Mouse (Mus musculus): ENCODE results near the gene Ppara. TPM values are rescaled to one million over a fixed set of nuclear protein-coding genes. Genes with fewer than 3 reads are reported as not detected.
A peak's percentile ranks its signal among the peaks of the same experiment; 100 is the strongest.

Ppara gene
- total RNA-seq, 2 experiments from 2014 or later: 30.9 to 107 TPM

DNA sequence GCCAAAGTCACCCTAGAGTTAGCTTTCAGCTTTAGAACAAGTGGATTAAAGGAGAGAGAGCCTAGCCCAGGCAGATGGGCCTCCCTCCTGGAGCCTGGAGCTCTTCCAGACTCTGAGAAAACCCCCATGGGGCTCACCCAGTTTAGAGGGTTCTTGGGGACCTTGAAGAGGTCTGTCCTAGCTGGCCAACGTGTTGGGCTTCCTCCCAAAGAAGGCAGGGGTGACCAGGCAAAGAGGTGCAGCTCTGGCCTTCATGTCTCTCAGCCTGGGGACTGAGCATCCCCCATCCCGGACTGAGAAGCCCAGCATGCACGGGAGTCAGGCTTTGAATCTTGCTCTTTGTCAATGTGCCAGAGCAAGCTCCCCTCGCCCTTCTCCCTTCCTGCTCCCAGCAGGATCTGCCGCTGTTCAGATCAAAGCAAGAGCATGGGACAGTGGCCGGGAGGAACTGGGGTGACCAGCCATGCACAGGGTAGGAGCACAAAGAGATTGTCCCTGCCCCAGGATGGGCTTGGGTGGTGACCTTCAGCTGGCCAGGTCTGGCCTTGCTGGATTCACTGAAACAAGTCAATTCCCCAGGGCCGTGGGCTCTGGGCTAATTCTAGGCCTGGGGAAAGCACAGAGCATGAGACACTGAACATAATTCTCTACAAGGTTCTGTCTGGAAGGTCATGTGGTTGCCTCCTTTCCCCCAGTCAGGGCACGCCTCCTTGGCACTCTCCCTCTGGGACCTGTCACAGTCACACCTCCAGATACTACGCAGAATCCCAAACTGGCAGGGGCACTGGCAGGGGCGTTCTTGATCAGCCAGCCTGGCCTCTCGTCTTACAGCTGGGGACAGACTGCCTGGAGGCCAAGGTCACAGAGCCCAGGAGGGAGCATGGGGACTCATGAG, 10.3 kb upstream of the Ppara start:
- peak in 1 of 2 experiments; percentile 53 for DNase-seq (ENCODE audit: low spot score in 2 of 2)

DNA sequence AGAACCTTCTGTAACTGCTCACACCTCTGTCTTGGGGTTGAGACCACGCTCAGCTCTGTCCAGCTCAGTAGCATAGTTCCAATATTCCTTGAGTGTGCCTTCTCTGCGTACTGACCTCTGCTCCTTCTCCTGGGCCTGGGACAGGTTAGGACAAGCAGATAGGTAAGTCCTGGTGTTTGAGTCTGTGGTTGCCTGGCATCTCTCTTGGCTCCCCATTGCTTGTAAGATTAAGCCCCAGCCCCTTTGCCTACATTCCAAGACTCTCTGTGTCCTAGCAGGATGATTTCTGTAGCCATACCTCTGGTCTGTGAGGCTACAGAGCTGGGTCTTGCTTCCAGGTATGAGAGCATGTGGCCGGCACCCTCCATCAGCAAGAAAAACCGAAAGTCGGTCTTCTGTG, 6.6 kb upstream of the Ppara start:
- DNase-seq (ENCODE audit: low spot score in 2 of 2): no peak

DNA sequence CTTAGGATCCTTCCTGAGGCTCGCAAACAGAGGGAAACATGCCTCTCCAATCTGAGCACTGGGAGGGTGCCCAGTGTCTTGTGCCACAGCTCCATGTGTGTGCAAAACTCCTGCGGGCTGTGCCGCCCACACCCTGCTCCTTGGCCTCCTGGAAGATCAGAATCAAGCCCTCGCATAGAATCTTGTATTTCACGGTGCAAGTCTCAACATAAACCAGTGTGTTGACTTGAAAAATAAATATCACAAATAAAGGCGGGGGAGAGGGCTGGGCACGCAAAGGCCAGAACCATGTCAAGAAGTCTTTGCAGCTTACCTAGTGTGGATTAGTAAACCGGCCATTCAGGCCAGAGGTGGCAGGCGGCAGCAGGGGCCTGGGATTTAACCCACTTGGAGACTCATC, 5.5 kb upstream of the Ppara start:
- no peak for DNase-seq (ENCODE audit: low spot score in 2 of 2)

DNA sequence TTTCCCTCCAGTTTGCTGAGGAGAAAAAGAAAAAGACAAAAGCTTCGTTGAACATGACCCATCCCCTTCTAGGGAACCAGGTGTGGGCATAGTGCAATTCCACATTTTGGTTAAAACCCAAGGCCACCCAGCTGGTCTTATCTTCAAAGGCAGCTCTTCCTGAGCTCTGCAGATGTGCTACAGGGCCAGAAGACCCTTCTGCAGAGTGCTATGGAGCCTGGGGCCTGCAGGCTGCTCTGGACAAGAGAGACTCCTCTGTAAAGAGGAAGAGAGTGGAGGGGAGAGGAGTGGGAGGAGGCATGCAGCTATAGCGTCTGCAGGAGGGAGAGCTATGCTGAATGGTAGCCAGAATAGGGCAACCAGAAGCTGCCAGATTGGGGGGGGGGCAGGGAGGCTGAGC, 4.8 kb upstream of the Ppara start:
- no peak for DNase-seq (ENCODE audit: low spot score in 2 of 2)

DNA sequence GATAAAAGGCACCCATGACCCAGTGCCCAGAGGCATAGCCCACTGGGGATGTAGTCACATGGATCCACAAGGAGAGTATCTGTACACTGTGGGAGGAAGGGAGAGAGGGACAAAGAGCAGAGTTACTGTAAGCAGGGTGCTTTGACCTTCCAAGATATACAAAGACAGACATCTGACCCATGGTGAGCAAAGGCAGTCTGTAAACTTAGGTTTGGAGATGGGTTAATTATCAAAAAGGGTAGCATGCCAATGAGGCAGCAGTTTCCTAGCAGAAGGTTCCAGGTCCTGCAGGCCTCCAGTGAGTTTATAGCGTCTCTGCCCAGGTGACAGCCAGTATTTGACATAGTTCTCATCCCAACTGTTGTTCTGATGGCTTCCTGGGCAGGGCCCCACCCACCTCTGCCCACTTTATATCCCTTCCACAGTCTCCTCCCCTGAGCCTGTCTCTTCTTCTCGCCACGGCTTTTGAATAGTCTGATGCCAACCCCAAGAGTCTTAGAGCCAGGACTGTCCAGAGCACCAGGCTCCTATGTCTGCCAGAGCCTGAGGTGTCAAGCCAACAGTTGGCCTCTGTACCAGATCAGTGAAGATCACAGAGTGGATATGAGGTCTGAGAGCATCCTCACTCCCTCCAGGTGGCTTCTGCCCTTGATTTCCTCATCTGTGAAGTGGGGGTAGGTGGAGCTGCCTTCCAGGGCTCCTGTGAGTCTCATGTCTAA, 2.7 kb upstream of the Ppara start:
- DNase-seq (ENCODE audit: low spot score in 2 of 2): no peak

DNA sequence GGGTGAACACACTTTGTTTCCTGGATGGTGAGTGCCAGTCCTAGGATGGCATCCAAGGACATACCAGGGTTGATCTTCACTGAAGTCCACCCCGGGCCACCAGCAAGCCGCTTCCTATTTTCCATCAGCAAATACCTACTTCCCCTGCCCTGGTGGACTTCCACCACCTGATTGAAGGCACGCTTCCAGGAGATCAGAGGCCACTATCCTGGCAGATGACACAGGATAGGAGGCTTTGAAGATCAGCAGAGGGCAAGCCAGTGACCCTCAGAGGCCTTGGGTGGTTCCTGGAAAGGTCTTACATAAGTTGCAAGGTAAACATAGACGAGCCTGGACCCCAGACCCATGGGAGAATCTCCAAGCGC, 2.2 kb upstream of the Ppara start:
- no peak for DNase-seq (ENCODE audit: low spot score in 2 of 2)

DNA sequence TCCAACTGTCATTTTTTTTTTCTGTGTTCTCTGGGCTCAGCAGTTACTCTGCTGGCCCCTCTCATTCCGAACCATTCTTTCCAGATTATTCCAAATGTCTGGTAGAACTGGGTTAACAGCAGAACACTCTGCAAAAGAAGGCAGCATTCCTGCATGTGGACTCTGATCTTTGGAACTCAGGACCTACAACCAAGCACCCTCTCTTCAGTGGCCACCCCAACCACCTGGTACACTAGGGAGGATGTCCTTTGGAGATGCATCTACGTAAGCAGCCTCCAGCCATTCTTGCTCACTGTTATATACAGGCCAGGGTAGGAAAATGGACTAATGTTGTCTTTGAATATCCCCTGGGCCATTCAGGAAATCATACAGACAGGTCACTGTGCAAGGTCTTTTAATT, 1.1 kb upstream of the Ppara start:
- no peak for DNase-seq (ENCODE audit: low spot score in 2 of 2)

DNA sequence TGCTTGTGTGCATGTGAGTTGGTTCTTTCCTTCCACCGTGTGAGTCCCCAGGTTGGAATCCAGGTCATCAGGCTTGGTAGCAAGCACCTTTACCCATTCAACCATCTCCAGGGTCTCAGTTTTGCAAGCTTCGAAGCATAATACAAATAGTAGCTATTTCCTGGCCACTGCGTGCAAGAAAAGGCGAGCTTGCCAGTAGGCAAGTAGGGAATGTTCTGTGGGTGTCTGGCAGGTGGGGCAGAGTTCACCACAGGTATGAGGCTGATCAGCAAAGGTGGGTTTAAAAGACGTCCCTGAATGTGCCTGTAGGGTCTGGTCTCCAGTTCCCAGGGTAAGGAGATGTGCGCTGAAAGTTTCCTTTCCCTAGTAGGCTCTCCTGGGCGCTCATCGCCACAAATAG, 635 bp upstream of the Ppara start:
- no peak for DNase-seq (ENCODE audit: low spot score in 2 of 2)

DNA sequence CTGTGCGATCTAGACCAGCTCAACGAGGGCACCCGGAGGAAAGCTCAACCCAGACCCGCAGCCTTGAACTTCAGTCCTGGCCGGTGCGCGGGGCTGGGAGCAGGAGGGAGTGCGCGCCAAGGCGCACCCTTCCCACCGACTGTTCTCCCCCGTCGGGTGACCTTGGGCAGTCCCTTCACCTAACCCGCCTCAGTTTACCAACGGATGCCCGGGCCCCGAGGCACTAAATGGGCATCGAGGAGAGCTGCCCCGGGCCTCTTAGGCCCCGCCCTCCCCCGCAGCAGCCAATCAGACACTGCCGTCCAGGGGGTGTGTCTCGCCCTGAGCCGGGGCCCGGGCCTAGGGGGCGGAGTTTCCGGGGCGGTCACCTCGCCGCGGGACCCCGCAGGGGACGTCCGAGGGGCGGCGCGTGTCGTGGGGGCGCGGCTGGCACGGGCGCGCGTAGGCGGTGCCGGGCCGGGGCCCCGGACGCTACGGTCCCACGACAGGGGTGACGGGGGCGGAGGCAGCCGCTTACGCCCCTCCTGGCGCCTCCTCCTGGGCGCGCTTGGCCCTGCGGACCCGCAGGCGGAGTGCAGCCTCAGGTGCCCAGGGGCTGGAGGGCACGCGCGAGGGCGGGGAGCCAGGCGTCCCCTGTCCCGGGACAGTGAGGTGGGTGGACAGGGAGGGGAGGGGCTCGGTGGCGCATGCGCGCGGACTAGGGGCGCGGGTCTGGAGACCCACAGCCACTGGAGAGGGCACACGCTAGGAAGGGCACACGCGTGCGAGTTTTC, 466 bp downstream of the Ppara start:
- DNase-seq (ENCODE audit: low spot score in 2 of 2): peak; percentile 94 to 97

DNA sequence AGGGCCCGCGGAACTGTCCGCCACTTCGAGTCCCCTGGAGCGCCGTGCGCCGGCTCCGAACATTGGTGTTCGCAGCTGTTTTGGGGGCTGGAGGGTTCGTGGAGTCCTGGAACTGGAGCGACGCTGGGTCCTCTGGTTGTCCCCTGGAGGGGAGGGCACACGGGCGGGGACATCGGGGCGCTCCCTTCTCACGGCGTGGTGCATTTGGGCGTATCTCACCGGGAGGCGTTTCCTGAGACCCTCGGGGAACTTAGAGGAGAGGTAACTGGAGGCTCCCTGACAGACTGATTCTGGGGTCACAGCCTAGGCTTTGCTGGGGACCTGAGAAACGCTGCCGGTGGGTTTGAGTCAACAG, 1.0 kb downstream of the Ppara start:
- DNase-seq (ENCODE audit: low spot score in 2 of 2): no peak

DNA sequence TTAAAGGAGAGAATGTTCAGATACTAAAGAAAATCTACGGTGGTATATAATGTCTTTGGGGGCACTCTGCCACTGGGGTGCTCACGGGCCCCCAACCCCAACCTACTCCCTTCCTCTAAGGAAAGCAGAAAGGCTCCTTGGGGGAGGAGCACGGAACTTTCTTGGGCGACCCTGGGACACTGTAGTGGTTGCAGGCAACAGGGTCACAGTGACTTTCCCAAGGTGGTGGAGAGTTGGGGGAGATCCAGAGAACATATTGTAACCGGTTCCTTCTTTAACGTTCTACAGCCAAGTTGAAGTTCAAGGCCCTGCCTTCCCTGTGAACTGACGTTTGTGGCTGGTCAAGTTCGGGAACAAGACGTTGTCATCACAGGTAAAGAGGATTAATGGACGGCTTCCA, 1.7 kb downstream of the Ppara start:
- DNase-seq (ENCODE audit: low spot score in 2 of 2): no peak

DNA sequence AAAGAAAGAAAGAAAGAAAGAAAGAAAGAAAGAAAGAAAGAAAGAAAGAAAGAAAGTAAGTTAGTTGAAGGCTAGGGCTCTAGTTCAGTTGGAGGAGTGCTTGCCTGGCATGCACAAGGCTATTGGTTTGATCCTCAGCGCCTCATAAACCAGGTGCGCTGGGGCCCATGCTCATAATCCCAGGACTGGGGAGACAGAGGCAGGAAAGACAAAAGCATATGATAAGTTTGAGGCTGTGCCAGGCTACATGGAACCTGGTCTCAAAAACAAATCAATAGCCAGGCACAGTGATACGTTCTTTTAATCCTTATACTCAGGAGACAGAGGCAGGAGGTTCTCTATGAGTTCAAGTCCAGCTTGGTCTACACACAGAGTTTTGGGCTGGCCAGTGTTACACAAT, 3.6 kb downstream of the Ppara start:
- DNase-seq (ENCODE audit: low spot score in 2 of 2): no peak

DNA sequence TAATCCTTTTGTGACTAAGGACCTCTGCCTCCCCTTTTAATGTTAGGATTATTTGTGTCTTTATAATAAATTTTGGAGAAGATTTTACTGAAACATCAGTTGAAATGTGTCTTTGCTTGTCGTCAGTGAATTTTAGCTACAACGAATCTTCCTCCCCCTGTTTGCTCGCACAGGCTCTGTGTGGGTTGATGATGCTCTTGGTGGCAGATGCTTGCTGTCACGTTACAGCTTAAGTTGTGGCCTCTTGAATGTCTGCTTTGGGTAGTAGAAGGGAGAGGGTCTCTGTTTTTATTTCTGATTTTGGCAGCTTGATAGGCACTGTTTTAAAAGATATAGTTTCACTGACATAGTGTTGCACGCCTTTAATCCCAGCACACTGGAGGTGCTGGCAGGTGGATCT, 4.2 kb downstream of the Ppara start:
- no peak for DNase-seq (ENCODE audit: low spot score in 2 of 2)

DNA sequence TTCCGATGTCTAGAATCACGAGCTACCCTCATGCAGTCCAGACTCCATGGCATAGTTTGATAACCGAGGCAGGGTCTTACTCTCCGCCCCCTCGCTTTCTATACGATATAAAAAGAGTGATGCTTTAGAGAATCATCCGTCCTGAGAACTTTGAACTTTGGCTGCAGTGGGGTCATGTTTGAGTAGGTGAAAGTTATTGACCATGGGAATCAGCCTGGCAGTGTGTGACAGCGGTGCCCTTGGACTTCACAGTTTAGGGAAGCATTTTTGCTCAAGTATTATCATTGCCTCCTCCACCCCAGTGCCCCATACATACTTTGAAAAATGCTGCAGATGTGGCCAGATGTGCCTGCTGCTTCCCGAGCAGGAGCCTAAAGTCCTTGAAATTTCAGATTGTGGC, 7.8 kb downstream of the Ppara start:
- DNase-seq (ENCODE audit: low spot score in 2 of 2): no peak

DNA sequence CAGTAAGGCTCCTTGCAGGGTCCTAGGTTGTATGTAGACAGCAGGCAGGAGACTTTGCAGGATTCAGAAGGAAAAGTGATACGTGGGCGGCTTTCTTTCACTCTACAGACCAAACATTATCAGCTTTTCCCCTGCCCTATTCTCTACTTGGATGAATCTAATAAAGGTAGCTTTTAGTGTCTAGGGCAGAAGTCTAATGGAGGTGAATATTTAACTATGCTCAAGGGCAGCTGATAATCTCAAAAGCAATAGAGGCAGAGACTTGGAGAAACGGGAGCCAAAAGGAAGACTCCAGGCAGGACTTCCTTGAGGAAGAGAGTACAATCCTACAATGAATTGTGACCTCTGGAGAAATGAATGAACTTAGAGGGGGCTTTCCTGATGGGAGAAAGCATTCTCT, 9.2 kb downstream of the Ppara start:
- no peak for DNase-seq (ENCODE audit: low spot score in 2 of 2)

DNA sequence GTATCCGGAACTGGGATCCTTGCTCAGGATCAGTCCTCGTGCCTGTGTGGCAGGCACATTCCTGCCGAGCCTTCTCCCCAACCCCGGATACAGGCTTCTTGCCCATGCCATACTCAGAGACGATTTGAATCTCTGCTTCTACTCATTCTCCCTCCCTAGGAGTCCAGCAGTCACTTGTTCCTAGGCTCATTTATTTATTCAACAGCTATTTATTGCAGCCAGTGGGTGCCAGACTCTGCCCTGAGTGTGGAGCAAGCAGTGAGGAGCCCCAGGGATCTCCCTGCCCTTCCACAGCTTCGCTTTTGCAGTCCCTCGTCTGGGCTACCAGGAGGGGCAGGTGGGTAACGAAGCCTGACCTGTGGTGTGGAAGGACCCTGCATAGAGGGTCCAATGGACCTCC, 11.4 kb downstream of the Ppara start:
- DNase-seq (ENCODE audit: low spot score in 2 of 2): no peak

DNA sequence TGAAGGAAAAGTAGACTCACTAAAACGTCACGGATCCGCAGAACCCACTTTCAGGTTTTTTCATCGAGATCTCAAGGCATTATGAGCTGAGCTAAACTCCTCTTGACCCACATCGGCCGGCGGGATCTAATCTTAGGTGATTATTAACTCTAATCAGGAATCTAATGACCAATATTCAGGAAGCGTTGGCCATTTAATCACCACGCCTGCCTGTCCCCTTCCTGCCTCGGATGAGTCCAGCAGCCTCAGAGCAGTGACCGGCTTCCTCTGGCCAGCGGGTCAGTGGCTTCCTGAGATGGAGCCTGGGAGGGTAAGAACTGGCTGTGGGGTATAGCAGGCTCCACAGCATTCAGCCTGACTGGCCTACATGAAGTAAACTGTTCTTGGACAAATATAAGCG, 11.9 kb downstream of the Ppara start:
- DNase-seq (ENCODE audit: low spot score in 2 of 2): no peak

DNA sequence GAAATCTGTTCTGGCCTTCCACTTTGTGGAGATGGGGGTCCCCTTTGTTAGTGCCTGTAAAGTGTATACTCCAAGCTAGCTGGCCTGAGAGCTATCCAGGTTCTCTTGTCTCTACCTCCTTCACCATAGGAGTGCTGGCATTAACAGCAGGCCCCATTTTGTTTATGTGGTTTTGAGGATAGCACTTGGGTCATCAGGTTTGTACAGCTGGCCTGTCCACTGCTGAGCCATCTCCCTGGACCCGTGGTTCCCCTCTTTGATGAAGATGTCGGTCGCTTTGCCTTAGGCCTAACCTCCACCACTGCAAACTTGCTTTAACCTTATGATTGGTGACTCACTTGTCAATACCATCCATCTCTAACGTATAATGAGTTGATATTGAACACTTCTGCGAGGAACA, 13.2 kb downstream of the Ppara start:
- no peak for DNase-seq (ENCODE audit: low spot score in 2 of 2)

DNA sequence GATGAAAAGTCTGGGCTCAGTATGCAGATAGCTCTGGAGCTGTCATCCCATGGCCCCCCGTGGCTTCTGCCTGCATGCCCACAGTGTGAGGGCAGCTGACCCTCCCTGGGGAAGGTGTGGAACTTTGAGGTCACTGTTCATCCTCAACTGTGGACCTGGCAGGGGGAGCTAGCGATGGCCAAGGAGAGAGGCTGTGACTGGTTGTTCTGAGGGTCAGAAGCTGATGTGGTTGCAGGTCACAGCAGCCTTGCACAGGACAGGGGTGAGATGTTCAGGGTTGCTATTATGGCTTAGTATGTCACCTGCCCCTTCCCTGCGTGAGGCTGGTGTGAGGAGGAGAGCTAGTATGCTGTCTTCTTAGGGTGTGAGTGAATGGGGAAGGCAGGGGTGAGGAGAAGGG, 13.7 kb downstream of the Ppara start:
- no peak for DNase-seq (ENCODE audit: low spot score in 2 of 2)

DNA sequence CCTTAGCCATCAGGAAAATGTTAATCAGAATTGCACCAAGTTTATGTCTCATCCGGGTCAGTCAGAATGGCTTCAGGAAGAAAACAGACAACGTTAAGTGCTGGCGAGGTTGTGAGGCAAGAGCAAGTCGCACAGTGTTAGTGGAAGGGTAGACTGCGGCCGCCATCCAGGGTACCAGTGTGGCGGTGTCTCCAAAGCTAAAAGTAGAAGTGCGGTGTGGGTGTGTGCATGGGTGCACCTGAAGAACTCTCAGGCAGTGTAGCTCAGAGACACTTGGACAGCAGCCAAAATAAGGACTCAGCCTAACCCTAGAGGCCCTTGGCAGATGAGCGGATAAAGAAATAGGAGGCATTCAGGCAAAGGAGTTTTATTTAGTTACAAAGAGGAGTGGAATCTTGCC, 14.4 kb downstream of the Ppara start:
- no peak for DNase-seq (ENCODE audit: low spot score in 2 of 2)

DNA sequence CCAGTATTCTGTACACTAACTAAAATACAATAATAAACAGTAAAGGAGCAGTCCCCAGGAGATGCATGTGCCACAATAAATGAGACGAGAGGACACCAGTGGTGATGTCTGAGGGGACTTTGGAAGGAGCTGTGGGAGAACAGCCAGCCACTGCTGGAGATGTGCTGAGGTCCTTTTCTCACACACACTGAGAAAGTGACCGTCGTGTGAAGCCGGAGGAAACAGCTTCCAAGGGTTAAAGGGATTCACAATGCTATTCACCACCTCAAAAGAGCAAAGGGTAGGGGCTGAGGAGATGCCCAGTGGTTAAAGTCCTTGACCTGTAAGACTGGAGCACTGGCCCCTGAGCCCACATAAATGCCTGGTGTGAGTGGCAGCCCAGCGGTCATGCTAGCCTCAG, 15.3 kb downstream of the Ppara start:
- no peak for DNase-seq (ENCODE audit: low spot score in 2 of 2)

DNA sequence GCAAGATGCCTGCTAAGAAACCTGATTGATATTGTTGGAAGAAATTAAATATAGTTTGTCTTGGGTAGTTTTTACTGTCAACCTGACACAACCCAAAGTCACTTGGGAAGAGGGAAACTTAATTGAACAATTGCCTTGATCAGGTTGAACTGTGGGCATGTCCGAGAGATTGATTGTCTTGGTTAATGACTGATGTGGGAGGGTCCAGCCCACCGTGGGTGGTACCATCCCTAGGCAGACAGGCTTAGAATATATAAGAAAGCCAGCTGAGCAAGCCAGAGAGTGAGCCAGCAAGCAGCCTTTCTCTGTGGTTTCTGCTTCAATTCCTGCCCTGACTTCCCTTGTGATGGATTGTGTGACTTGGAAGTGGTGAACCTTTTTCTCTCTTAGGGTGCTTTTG, 17.9 kb downstream of the Ppara start:
- no peak for DNase-seq (ENCODE audit: low spot score in 2 of 2)

All from adrenal gland, adult 18-20 months (tissue).